In genomic region chr16:93907761-93908160, GRCm38 (mm10) we compare ENCODE assay signal across 21 mouse cellular contexts. TPM values are rescaled to one million over a fixed set of nuclear protein-coding genes. Genes with fewer than 3 reads are reported as not detected.
DNase-seq lines count a peak whose midpoint lies in the region; ATAC-seq and TF ChIP-seq lines count a peak whose summit lies in the region.
"Had no signal": no experiment of that assay in that cellular context is flagged by ENCODE, and none has a peak within 500 bp of the region (broad histone marks: within the 10 kb centered on the region; RNA-seq: fewer than 3 reads in every experiment).

No protein-coding gene starts in this region.

- no peak for DNase-seq in kidney, postnatal 0 days (ENCODE audit: low spot score)
- DNase-seq in kidney, postnatal 10 days = no peak
- DNase-seq in ES-CJ7 (ENCODE audit: low read depth, low spot score) = peak; percentile 90
- peak; percentile 40 for DNase-seq in stomach, postnatal 0 days (ENCODE audit: low spot score)
- peak; percentile 68 for DNase-seq in thymus, postnatal 4 days
- DNase-seq in layer of hippocampus, adult 9-10 months (ENCODE audit: low spot score) = no peak
- DNase-seq: cerebellum, adult 11 months; cerebellum, postnatal 14 days; kidney, adult 18-20 months; lung, embryonic 14.5 days; lung, postnatal 4 days had no signal

- no peak overlapping the region for H3K4me2 ChIP-seq in kidney, postnatal 0 days (ENCODE audit: low read length)
- no peak overlapping the region for H3K4me2 ChIP-seq in stomach, postnatal 0 days (replicated peaks; ENCODE audit: low read depth)
- H3K4me2 ChIP-seq: forebrain, embryonic 13.5 days; heart, embryonic 11.5 days; hindbrain, embryonic 15.5 days; liver, embryonic 12.5 days; lung, embryonic 14.5 days; midbrain, embryonic 12.5 days; neural tube, embryonic 15.5 days had no signal

- no peaks in the 10 kb centered on the region for H3K9me3 ChIP-seq in kidney, postnatal 0 days (replicated peaks; ENCODE audit: low read length)
- no peaks in the 10 kb centered on the region for H3K9me3 ChIP-seq in stomach, postnatal 0 days (ENCODE audit: control insufficient read depth, low read length)
- H3K9me3 ChIP-seq: forebrain, embryonic 13.5 days; hindbrain, embryonic 15.5 days; limb, embryonic 10.5 days; liver, embryonic 12.5 days; midbrain, embryonic 12.5 days; neural tube, embryonic 15.5 days had no signal

- ATAC-seq in kidney, postnatal 0 days (replicated peaks; ENCODE audit: low FRiP score, low read depth) = no peak
- ATAC-seq in stomach, postnatal 0 days (ENCODE audit: low FRiP score, low TSS enrichment) = no peak
- ATAC-seq in erythroblast, adult 5-6 weeks (replicated peaks; ENCODE audit: low FRiP score, poor library complexity, severe bottlenecking) = no peak
- ATAC-seq: forebrain, embryonic 13.5 days; liver, embryonic 12.5 days had no signal

- no peak for TF ChIP-seq EP300 in stomach, postnatal 0 days (optimal IDR thresholded peaks at IDR 0.05)

- TF ChIP-seq CTCF in kidney, postnatal 0 days (IDR thresholded peaks at IDR 0.05; ENCODE audit: low read depth) = no peak
- TF ChIP-seq CTCF in stomach, postnatal 0 days (IDR thresholded peaks at IDR 0.05; ENCODE audit: low read depth) = no peak

- H3K27me3 ChIP-seq in kidney, postnatal 0 days (ENCODE audit: insufficient read depth, low read length) = no peaks in the 10 kb centered on the region
- H3K27me3 ChIP-seq in stomach, postnatal 0 days (ENCODE audit: control insufficient read depth, insufficient read depth, low read length) = no peaks in the 10 kb centered on the region
- H3K27me3 ChIP-seq: forebrain, embryonic 13.5 days; hindbrain, embryonic 15.5 days; liver, embryonic 12.5 days; midbrain, embryonic 12.5 days; neural tube, embryonic 15.5 days; Patski had no signal

- no peak overlapping the region for H3K9ac ChIP-seq in kidney, postnatal 0 days (ENCODE audit: low read depth, low read length)
- H3K9ac ChIP-seq in stomach, postnatal 0 days (ENCODE audit: low read length) = no peak overlapping the region
- H3K9ac ChIP-seq: forebrain, embryonic 13.5 days; hindbrain, embryonic 15.5 days; liver, embryonic 12.5 days; lung, embryonic 14.5 days; midbrain, embryonic 12.5 days; neural tube, embryonic 15.5 days had no signal

- no peak overlapping the region for H3K4me3 ChIP-seq in kidney, postnatal 0 days (replicated peaks; ENCODE audit: low read depth, low read length)
- H3K4me3 ChIP-seq in stomach, postnatal 0 days (ENCODE audit: low read depth, low read length) = no peak overlapping the region
- H3K4me3 ChIP-seq: forebrain, embryonic 13.5 days; hindbrain, embryonic 15.5 days; layer of hippocampus, adult 2 months; limb, embryonic 10.5 days; liver, embryonic 12.5 days; midbrain, embryonic 12.5 days; neural tube, embryonic 15.5 days had no signal

- H3K27ac ChIP-seq in kidney, postnatal 0 days = peak overlapping the region; percentile 55
- no peak overlapping the region for H3K27ac ChIP-seq in stomach, postnatal 0 days (replicated peaks)
- H3K27ac ChIP-seq: hindbrain, embryonic 15.5 days; layer of hippocampus, adult 2 months; limb, embryonic 10.5 days; liver, embryonic 12.5 days; midbrain, embryonic 12.5 days; neural tube, embryonic 15.5 days had no signal

- H3K36me3 ChIP-seq in kidney, postnatal 0 days (ENCODE audit: insufficient read depth, low read length) = no peaks in the 10 kb centered on the region
- H3K36me3 ChIP-seq in stomach, postnatal 0 days (ENCODE audit: control insufficient read depth, insufficient read depth, low read length) = no peaks in the 10 kb centered on the region
- H3K36me3 ChIP-seq: hindbrain, embryonic 15.5 days; neural tube, embryonic 15.5 days had no signal

- 71% methylated on average over 5 of the region's 5 CpGs for WGBS in kidney, postnatal 0 days
- 57% methylated on average over 5 of the region's 5 CpGs for WGBS in stomach, postnatal 0 days

- 0 out of 2 replicates have a peak, but pooled peaks cover 3% of the 10 kb centered on the region for H3K4me1 ChIP-seq in kidney, postnatal 0 days (replicated peaks; ENCODE audit: insufficient read depth, low read length)
- H3K4me1 ChIP-seq in stomach, postnatal 0 days (replicated peaks; ENCODE audit: control insufficient read depth, insufficient read depth) = no peaks in the 10 kb centered on the region
- H3K4me1 ChIP-seq: forebrain, embryonic 13.5 days; hindbrain, embryonic 15.5 days; midbrain, embryonic 12.5 days; neural tube, embryonic 15.5 days had no signal

RNA-seq across cellular contexts. Expression of gene Chaf1b, which starts 24.1 kb away (rescaled TPM):
- 43.8 and 49.2 TPM in 2 replicates for polyA plus RNA-seq in kidney, postnatal 0 days (2015; fragmentation: Nextera tagmentation; extraction: Ambion mirVana)
- polyA plus RNA-seq in stomach, postnatal 0 days (2015; fragmentation: Nextera tagmentation; extraction: Ambion mirVana) = 18.9 and 19.8 TPM in 2 replicates
- 6.9 and 18.0 TPM in 2 replicates for total RNA-seq in erythroblast, adult 5-6 weeks (2015; ENCODE audit: low replicate concordance)
- total RNA-seq in erythroblast, adult 5-6 weeks (2017; ENCODE audit: low replicate concordance) = 16.4 and 27.9 TPM in 2 replicates

Comparison
In these comparisons a context has a peak if more than half of its experiments do, and no peak if none do; other contexts are left out.
1. DNase-seq: peak in ES-CJ7 (single experiment), stomach, postnatal 0 days (single experiment) and thymus, postnatal 4 days (single experiment); none in kidney, postnatal 0 days (single experiment), kidney, postnatal 10 days (single experiment) and layer of hippocampus, adult 9-10 months (single experiment).